Mouse (Mus musculus) ES-E14 (cell line): ENCODE results near the gene Vezf1. TPM values are rescaled to one million over a fixed set of nuclear protein-coding genes. Genes with fewer than 3 reads are reported as not detected.
A peak's percentile ranks its signal among the peaks of the same experiment; 100 is the strongest.

Source experiments
- DNase-seq: peaks from one replicate; pipeline ENCODE4 v3.0.0-alpha.2; 2013; ENCODE audit warnings: low read depth, low spot score
- H3K27ac ChIP-seq: 2 replicates; pipeline ENCODE4 v1.5.1; 2012; ENCODE audit warnings: low read depth, mild to moderate bottlenecking, low read length, moderate library complexity, mixed read lengths; ENCODE audit not compliant: poor library complexity, insufficient read depth, severe bottlenecking
- H3K36me3 ChIP-seq: 2 replicates; pipeline ENCODE4 v1.6.1; 2012; ENCODE audit warnings: mild to moderate bottlenecking, low read length, moderate library complexity, mixed read lengths; ENCODE audit not compliant: control insufficient read depth, poor library complexity, insufficient read depth, severe bottlenecking
- H3K4me1 ChIP-seq, 2 experiments: fragments of 150-350 bp in 1 of 2; sonication (generic) in 1 of 2; 2 replicates each; pipeline ENCODE4 v1.6.1; 2012; ENCODE audit warnings: low read length in 2 of 2, mild to moderate bottlenecking in 1 of 2, mixed read lengths in 1 of 2; ENCODE audit not compliant: control insufficient read depth in 2 of 2, insufficient read depth in 2 of 2, poor library complexity in 1 of 2
- H3K4me3 ChIP-seq, 2 experiments: fragments of 150-350 bp in 1 of 2; sonication (generic) in 1 of 2; 2 replicates each; pipeline ENCODE4 v1.5.1; 2012; ENCODE audit warnings: low read length in 2 of 2, low read depth in 1 of 2, mild to moderate bottlenecking in 1 of 2, mixed read lengths in 1 of 2; ENCODE audit not compliant: insufficient read depth in 1 of 2, poor library complexity in 1 of 2, severe bottlenecking in 1 of 2
- H3K9ac ChIP-seq: 2 replicates; pipeline ENCODE4 v1.6.1; 2012; ENCODE audit warnings: low read depth, mild to moderate bottlenecking, low read length, mixed read lengths; ENCODE audit not compliant: poor library complexity, insufficient read depth, severe bottlenecking
- H3K9me3 ChIP-seq: fragments of 150-350 bp; sonication (generic); 2 replicates; pipeline ENCODE4 v1.6.1; 2012; ENCODE audit warnings: low read depth, mild to moderate bottlenecking, low read length; ENCODE audit not compliant: control insufficient read depth, insufficient read depth
- CHD2 ChIP-seq: IDR thresholded peaks from 2 replicates; pipeline ENCODE4 v1.6.1; 2014; ENCODE audit warnings: mild to moderate bottlenecking, low read depth, low read length, inconsistent platforms
- HCFC1 ChIP-seq: IDR thresholded peaks from 2 replicates; pipeline ENCODE4 v1.6.1; 2012; ENCODE audit warnings: low read length, inconsistent platforms, borderline replicate concordance; ENCODE audit not compliant: insufficient read depth
- MAFK ChIP-seq: IDR thresholded peaks from 2 replicates; pipeline ENCODE4 v1.6.1; 2014; ENCODE audit warnings: mild to moderate bottlenecking, low read depth, low read length, inconsistent platforms; ENCODE audit not compliant: insufficient read depth
- ZC3H11A ChIP-seq: IDR thresholded peaks from 2 replicates; pipeline ENCODE4 v1.6.1; 2012; ENCODE audit warnings: low read depth, mild to moderate bottlenecking, inconsistent platforms, low read length, borderline replicate concordance
- ZNF384 ChIP-seq: IDR thresholded peaks from 2 replicates; pipeline ENCODE4 v1.6.1; 2012; ENCODE audit warnings: low read depth, low read length, inconsistent platforms
- in situ Hi-C, 2 experiments: fragments of 600-800 bp; cut with MboI; formaldehyde crosslinking; loops; one replicate each; pipeline ENCODE4 v1.15.1; 2025; ENCODE audit warnings: low sequenced_read_pairs in 2 of 2, inconsistent platforms in 1 of 2; ENCODE audit not compliant: unreplicated experiment in 2 of 2
- total RNA-seq: library from RNA; depleted of rRNA; stranded (reverse); fragments of 300-350 nt; gene quantifications from 2 replicates; pipeline ENCODE4 v1.2.3, GENCODE M21; 2012

The Vezf1 gene
- total RNA-seq, 1 experiment: 13.2 TPM

DNA sequence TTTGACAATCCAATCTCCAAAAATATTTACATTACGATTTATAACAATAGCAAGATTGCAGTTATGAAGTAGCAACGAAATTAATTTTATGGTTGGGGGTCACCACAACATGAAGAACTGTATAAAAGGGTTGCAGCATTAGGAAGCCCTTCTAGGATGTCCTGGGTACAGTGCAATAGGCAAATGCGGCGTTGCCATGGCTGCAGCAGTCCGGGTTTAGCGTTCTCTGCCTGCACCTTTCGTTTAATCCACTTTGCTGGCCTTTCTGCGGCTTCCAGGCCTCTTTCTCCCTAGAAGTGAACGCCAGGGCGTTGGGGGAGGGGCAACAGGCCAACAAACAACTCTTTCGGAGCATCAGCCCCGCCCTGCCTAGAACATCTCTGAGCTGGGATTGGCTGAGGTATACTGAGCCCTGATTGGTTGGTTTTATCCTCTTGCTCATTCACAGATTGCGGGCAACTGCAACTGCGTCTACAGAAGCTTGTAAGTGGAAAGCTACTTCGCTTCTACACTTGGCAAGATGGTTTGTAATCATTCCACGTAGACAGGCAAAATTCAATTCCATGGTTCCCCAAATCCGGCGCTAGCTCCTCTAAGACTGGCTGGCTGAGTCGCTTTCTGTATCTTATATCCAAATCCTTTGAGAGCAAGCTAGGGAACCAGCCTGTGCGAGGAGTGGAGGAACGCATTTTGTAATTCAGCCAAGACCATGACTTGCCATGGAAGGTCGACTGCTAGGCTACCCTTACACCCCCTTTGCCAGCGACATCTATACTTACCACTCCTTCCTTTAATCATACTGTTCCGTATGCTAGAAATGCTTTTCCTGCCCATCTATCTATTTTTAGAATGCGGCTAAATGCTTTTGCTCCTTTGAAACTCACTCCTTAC lies 18.9 kb downstream of the Vezf1 start:
- peaks cover 2 to 19% of the 10 kb centered on the region in 2 experiments; a peak in 3 of 4 replicates for H3K4me1 ChIP-seq
- H3K9ac ChIP-seq: no peak overlapping the region; the same call in 1 of the 2 replicates
- no peaks in the 10 kb centered on the region for H3K9me3 ChIP-seq
- H3K27ac ChIP-seq: no peak overlapping the region
- peak; percentile 65; the same call in 1 of the 2 replicates for TF ChIP-seq CHD2
- TF ChIP-seq MAFK: no peak
- no peak for TF ChIP-seq ZC3H11A
- no peak for TF ChIP-seq ZNF384
- TF ChIP-seq HCFC1: peak; percentile 48; the same call in 1 of the 2 replicates
- DNase-seq: peak; percentile 94
- in situ Hi-C loops: no loop called here
- peak overlapping the region; percentile 30 to 46; a peak in 2 of 4 replicates for H3K4me3 ChIP-seq
- H3K36me3 ChIP-seq: peaks cover 2% of the 10 kb centered on the region

DNA sequence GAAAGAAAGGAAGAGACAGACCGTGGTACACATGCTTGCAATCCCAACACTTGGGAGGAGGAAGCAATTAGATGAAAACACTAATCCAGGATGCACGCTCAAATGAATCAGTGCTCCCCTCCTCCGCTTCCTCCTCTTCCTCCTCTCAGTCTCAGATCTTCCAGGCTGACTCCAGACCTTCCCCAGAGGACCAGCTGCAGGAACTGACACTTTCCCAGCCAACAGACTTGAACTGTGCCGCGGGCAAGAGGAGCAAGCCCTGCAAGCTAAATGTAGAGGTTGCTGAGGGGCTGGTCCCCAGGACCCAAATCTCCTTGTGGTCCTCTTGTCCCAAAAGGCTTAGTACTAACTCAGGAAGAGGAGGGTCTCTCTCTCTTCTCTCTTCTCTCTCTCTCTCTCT lies 21.1 kb downstream of the Vezf1 start:
- in situ Hi-C loops: no loop called here
- H3K4me1 ChIP-seq: peaks cover 2 to 16% of the 10 kb centered on the region in 2 experiments; a peak in 3 of 4 replicates
- H3K4me3 ChIP-seq: no peak overlapping the region
- TF ChIP-seq ZC3H11A (no peak), HCFC1 (no peak), MAFK (no peak), CHD2 (no peak), ZNF384 (no peak)
- DNase-seq: no peak
- no peak overlapping the region for H3K9ac ChIP-seq
- H3K27ac ChIP-seq: no peak overlapping the region
- no peaks in the 10 kb centered on the region for H3K36me3 ChIP-seq
- no peaks in the 10 kb centered on the region for H3K9me3 ChIP-seq

- Histone ChIP-seq H3K9me3 (no peaks in the 10 kb centered on the region), H3K4me3 (no peak overlapping the region), H3K4me1 (peaks cover 0 to 9% of the 10 kb centered on the region in 2 experiments; a peak in 2 of 4 replicates), H3K36me3 (no peaks in the 10 kb centered on the region), H3K27ac (no peak overlapping the region), H3K9ac (no peak overlapping the region)
- in situ Hi-C loops: no loop called here
- no peak for DNase-seq
- TF ChIP-seq ZC3H11A (no peak), HCFC1 (no peak), ZNF384 (no peak), CHD2 (no peak), MAFK (no peak)
Measured at GRCm38 (mm10) chr11:88090293-88090692, 22.2 kb downstream of the Vezf1 start.

- Histone ChIP-seq H3K36me3 (no peaks in the 10 kb centered on the region), H3K27ac (no peak overlapping the region), H3K4me1 (peaks cover 0 to 4% of the 10 kb centered on the region in 2 experiments; a peak in 1 of 4 replicates), H3K4me3 (no peak overlapping the region), H3K9me3 (no peaks in the 10 kb centered on the region), H3K9ac (no peak overlapping the region)
- no peak for TF ChIP-seq HCFC1
- TF ChIP-seq CHD2: no peak
- TF ChIP-seq MAFK: no peak
- no peak for TF ChIP-seq ZC3H11A
- TF ChIP-seq ZNF384: no peak
- DNase-seq: no peak
- in situ Hi-C loops: no loop called here
Measured at GRCm38 (mm10) chr11:88091949-88092348, 23.9 kb downstream of the Vezf1 start.
